Mouse (Mus musculus) spleen, postnatal 36 days (tissue): ENCODE measurements around the gene Il11ra1.
A peak's percentile ranks its signal among the peaks of the same experiment; 100 is the strongest.
"Not testable (repeated sequence)": the region's sequence is repeated elsewhere in the genome, so short reads cannot be mapped to it uniquely, and the experiment has no call there.

Experiments
- DNase-seq, 2 experiments: peaks; one replicate each; pipeline ENCODE4 v3.0.0; 2022; ENCODE audit warnings: low spot score in 2 of 2, mixed read lengths in 1 of 2

Il11ra1 gene

DNA sequence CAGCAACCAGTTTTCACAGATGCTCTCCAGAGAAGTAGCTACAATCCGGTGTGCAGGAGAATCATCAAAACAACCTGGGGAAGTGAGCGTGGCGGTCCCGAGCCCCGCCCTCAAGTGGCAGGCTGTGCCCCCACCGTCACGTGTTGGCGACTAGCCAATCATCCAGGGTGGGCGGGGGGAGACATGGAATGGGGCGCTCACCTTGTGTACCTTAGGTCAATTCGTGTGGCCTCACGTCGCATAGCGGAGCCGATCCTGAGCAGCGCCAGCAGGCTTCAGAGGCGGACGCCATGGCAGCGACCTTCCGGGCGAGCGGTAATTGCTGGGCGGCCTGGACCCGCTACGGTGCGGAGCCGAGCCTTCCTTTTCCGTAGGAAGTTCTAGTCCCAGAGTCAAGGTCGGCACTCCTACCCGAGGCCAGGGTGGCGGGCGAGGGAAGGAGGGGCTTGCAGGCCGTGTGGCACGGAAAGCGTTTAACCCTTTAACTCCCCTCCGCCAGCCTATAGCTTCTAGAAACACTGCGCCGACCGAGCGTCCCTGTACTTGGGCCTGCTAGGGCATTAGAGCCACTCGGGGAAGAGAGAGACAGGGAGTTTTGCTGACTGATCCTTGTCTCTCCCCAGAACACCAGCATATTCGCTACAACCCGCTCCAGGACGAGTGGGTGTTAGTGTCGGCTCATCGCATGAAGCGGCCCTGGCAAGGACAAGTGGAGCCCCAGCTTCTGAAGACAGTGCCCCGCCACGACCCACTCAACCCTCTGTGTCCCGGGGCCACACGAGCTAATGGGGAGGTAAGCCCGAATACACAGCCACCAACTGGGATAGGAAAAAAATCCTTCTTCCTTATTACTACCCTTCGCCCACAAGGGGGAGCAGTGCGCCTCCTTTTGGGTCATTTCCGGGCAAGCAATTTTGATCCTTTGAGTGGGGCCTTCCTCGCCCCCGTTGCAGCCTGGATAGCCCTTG, 55.8 kb downstream of the Il11ra1 start, which contains the start of gene Sigmar1:
Gene Sigmar1, minus strand, starts transcription at position 820 of the 968 bp plus-strand sequence.
- peak; percentile 90 to 92 for DNase-seq

DNA sequence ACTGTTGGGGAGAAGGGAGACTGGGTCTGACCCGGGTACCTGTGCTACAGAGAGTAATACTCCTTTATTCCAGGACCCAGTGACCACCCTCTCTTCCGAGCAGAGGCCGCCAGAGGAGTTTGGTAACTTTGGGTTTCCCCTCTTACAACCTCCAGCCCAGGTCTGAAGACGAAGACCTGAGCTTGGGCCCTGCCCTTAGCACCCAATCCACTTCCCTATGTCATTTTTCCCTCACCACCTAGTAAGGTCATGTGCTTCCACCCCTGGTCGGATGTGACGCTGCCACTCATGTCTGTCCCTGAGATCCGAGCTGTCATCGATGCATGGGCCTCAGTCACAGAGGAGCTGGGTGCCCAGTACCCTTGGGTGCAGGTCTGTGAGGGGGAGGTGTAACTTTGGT, 56.7 kb downstream of the Il11ra1 start:
- no peak for DNase-seq

DNA sequence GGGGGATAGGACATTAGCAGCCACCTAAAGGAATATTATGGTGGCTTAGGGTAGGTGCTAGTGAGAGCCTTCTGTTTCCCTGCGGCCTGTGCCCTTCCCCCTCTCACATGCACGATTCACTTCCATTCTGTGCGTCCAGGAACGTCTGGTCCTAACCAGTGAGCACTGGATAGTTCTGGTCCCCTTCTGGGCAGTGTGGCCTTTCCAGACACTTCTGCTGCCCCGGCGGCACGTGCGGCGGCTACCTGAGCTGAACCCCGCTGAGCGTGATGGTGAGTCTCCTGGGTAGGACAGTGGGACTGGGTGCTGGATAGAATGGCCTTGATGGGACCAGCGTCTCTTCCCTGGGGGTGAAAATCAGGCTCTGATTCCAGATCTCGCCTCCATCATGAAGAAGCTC, 57.5 kb downstream of the Il11ra1 start:
- DNase-seq = no peak

DNA sequence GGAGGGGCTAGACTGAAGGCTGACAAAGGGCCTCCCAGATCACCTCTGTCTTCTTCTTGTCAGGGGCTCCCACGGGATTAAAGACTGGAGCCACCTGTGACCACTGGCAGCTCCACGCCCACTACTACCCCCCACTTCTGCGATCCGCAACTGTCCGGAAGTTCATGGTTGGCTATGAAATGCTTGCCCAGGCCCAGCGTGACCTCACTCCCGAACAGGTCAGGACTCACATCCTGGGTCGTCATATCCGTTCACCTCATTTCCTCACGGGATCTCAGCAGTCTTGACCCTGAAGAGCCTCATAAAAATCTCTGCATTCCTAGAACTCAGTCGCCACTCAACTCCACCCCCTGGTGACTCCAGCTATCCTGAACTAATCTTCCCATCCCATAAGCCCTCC, 58.2 kb downstream of the Il11ra1 start:
- no peak for DNase-seq

DNA sequence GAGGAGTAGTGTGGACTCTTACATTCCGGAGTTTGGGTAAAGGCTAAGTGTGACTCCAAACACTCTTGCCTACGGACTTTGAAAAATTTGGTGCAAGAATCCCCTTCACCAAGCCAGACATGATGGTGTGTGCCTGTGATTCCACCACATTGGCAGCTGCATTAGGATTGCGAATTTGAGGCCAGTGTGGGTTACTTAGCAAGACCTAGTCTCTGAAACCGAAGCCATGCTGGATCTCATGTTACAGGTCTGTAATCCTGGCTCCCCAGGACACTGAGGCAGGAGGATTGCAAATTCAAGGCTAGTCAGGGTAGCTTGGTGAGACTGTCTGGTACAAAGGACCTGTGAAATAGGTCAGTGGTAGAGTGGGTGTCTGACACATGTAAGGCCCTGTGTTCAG, 58.9 kb downstream of the Il11ra1 start:
- no peak for DNase-seq

DNA sequence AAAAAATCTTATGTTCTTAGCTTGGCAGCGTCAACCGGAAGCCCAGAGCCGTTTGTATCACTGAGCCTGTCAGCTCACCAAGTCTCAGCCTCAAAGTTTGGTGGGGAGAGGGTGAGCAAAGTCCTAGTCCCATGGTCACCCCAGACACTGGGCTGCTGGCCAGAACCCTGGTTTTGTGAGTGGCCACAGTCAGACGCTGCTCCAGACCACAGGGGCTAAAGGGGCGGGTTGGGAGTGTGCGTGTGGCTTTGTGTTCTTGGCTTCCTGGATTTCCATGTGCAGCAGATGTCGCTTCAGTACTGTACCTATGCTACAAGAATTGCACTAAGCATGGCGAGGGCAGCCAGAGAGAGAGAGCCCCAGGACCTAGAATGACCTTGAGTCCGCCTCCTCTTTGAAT, 59.4 kb downstream of the Il11ra1 start:
- DNase-seq = no peak

DNA sequence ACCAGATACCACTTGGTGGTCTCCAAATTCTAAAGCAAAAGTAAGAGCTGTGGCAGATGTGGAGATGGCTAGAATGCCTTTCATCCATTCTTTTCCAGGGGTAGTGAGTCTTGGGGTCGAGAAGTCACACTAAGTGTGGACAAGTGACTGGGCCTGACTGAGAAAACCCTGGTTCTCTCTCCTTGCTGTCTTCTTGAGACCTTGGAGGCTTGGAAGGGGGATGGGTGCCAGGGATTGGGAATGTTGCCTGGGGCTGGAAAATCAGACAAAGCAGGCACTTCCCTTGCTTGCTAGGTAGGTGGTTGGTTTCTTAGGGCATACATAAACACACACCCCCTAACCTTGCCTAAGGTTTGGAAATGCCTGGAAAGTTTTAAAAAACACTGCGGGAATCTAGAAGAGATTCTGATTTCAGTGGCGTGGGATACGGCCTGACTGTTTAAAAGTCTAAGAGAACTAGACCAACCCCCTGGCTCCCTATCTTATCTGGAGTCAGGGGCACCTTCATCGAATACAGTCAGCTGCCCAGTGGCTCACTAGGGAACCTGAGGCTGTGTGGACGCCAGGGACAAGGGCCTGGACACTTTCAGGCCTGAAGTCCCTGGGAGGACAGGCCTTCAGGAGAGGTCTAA, 60.0 kb downstream of the Il11ra1 start:
- no peak for DNase-seq

DNA sequence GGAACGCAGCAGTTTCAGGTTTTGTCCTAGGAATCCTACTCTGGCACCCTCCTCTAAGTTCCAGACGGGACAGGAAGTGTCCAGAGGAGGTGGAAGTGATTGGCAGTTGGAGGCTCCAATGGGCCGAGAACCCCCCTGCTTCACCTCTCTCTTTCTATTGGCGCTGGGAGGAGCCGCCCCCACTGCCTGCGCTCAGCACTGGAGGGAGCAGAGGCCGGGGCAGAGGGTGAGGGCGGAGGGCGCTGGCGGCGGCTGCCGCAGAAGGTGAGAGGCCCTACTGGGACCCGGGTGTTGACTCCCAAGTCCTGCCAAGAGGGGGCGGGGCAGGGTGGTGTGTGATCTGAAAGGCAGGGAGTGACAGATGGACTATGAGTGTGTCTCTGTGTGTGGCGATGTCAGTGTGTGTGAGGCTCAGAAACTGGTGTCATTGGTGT, 60.5 kb downstream of the Il11ra1 start:
- DNase-seq = peak; percentile 42 to 47

DNA sequence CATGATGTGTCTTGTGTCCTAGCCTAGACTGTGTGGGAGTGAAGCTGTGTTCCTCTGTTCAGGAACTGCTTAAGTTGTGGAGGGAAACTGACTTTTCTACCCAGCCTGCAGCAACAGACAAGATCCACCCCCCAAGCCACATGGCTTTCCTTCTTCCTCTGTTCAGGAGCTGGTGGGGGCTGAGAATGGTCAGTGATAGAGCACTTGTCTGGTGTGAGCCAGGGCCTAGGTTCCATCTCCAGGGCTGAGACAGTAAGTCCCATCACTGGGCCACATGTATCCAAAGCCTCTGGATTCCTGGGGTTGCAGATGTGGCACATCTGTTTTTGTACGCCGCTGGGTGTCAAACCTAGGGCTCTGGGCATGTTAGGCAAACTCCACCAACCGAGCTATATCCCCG, 61.1 kb downstream of the Il11ra1 start:
- no peak for DNase-seq

DNA sequence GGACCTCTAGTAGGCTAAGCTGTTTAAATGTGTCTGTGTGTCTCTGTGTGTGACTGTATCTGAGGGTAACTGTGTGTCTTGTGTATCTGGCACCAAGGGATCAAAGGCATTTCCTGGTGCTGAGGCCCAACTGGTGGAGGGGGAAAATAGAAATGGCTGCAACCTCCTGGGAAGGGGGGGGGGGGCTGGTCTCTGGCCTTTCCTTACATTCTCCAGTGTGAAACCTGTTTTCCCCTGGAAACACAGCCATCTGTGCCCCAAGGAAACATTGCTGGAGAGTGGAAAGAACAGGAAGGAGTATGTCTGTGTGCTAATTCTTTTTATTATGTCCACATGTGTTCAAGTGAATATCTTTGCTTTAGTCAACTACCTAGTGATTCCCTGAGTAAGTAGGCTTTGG, 61.9 kb downstream of the Il11ra1 start:
- no peak for DNase-seq

DNA sequence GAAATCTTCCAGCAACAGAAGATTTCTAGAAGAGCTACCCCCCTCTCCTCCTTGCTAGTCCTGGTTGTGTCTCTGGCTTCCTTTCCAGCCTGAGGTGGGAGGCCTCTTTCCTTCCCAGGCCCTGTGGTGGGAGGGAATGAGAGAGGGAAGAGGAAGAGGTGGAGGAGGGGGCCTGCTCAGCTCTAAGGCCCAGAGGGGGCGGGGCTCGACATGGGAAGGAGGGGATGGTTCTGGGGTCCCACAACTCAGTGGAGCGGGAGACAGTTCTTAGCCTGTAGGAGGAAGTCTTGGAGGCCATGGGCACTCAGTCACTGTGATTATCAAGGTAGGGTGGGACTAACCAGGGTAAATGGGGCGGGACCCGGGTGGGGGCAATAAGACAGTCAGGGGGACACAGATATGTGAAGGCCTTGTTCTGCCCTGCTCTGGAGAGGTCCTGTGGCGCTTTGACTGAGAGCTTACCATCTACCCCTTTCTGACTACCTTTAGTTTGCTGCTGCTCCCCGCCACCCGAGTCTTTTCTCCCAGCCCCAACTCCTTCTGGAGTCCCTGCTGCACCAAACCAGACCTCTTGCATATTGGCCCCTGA, 62.4 kb downstream of the Il11ra1 start:
- DNase-seq = no peak

DNA sequence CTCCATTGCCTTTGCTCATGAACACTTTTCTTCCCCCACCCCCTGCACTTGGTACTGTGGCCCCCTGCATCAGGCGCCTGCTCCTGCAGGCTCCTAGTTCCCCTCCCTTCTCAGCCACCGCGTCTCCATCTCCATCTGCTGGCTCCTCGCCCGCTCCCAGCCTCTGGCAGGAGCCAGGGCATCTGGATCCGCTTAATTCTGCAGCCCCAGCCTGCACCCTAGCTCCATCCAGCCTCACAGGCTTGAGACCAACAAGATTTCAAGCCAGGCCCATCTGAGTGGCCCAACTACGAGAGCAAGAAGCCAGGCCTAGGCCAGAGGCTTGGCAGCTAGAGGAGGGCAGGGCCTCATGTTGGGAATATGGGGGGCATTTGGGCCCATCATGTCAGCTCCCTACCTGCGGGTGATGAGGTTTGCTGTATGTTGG, 62.9 kb downstream of the Il11ra1 start:
- not testable (repeated sequence) for DNase-seq

DNA sequence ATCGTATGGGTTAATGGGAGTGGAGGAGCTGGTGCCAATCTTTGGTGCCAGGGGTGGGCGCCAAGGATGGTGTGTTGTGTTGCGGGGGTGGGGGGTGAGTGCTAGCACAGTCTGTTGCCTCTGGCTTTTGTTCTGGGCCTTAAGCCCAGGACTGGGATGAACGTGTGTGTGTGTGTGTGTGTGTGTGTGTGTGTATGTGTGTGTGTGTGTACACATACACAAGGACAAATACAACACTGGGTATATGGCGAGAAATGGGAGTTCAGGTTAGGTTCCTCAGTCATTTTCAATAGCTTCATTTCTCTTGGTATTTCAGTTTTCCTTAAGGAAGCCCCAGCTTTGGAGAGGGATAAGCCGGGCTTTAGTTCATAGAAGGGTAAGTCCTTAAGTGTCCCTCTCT, 63.4 kb downstream of the Il11ra1 start:
- DNase-seq = not testable (repeated sequence)

DNA sequence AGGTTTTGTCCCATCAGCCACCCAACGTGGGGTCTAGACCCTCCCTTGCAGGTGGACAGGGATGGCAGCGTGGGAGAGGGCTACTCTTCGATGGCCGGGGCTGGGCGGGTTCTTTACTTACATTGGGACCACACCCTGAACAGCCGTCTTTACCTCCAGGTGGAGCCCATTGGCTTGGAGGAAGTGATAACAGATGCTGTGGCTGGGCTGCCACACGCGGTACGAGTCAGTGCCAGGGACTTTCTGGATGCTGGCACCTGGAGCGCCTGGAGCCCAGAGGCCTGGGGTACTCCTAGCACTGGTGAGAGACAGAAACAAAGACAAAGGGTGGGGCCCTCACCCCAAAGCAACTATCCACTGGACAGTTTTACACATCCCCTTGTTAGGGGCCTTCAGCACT, 67.5 kb downstream of the Il11ra1 start:
- not testable (repeated sequence) for DNase-seq

DNA sequence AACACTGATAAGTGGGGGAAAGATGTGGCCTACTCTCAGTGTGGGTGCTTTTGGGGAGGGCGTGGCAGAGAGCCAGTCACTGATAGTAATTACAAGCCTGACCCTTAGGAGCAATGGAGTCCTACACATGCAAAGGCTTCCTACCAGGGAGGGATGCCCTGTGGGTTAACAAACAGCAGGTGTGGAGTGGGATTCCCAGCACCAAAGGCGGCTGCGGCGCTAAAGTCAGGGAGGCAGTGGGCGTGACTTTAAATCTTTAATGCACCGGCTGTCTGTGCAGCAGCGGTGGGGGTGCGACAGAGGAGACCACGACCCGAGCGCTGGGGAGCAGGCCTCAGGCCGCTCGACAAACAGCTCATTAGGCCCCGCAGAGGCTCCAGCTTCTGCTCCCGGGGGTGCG, 73.2 kb downstream of the Il11ra1 start:
- not testable (repeated sequence) for DNase-seq

DNA sequence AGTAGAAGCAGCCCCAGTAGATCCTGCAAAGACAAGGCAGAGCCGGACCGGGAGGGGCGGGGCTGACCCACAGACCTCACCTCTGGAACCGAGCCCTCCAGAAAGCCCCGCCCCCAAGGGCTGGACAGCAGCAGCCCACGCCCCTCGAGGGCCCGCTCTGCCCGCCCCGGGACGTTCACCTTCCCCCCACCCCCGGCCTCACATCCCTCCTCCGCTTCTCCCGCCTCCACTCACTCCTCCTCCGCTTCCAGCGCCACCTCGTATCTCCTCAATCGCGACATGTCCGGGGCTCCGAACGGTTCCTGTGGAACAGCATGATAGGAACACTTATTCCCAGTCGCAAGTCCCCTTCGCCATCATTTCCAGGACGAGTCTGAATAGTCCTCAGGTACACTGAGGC, 73.7 kb downstream of the Il11ra1 start:
- DNase-seq = peak; percentile 69

DNA sequence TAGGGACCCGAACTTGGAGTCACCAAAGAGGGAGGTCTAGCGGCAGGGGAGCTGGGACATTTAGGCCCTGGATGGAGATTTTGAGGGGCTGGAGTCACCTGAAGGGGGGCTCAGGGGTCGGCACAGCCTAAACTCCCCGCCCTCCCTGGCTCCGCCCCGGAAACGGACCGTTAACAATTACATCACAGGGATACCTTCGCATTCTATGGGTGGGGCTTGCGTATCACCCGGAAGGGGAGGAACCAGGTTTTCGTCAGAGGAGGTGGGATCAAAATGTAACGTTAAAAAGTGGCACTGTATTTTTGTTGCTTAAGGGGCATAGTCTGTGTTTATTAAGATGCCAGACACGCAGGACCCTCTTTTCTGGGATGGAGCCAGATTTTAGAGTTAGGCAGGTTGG, 74.2 kb downstream of the Il11ra1 start, which contains the start of gene Ccl27a:
Gene Ccl27a, minus strand, starts transcription at position 246 of the 400 bp plus-strand sequence.
- peak; percentile 78 to 87 for DNase-seq

DNA sequence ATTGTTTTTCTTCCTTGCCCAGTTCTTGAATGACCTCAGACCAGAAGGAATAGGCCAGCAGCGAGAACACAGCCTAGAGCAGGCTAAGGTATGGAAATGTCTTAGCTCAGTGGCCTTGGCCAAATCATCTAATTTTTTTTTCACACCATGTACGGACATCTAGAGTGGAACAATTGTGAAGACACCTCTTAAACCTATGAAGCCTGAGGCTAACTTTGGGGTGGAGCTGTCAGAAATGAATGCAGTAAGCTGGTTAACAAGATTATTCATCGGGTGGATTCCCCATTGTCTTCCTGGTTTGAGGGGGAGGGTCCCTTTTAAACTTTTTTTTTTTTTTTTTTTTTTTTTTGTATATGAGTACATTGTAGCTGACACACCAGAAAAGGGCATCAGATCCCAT, 74.7 kb downstream of the Il11ra1 start:
- DNase-seq = not testable (repeated sequence)

DNA sequence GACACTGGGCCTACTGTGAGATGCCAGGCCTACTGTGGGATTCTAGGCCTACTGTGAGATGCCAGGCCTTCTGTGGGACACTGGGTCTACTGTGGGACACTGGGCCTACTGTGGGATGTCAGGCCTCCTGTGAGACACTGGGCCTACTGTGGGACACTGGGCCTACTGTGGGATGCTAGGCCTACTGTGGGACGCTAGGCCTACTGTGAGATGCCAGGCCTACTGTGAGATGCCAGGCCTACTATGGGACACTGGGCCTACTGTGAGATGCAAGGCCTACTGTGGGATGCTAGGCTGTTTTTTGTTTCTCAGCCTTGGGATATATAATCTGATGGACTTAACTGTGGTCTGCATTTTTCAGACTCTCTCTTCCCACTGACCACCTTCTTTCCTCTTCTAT, 76.1 kb downstream of the Il11ra1 start:
- DNase-seq = not testable (repeated sequence)

DNA sequence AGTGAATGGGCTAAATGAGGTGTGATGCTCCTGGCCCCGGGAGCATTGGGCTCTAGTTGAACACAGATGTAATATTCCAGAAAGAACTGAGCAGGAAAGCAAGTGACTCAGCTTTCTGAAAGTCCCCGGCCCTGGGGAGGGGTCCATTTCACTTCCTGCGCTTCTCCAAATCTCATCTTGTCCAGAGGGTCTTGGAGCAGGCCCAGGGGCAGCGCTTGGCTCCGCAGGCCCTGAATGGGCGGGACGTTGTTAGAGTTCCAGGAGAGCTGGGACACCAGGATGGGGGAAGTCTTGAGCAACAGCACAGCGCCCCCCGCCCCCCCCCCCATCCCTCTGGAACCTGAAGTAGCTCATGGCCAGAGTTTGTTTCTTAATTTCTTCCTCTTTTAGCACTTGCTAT, 81.5 kb downstream of the Il11ra1 start:
- not testable (repeated sequence) for DNase-seq

DNA sequence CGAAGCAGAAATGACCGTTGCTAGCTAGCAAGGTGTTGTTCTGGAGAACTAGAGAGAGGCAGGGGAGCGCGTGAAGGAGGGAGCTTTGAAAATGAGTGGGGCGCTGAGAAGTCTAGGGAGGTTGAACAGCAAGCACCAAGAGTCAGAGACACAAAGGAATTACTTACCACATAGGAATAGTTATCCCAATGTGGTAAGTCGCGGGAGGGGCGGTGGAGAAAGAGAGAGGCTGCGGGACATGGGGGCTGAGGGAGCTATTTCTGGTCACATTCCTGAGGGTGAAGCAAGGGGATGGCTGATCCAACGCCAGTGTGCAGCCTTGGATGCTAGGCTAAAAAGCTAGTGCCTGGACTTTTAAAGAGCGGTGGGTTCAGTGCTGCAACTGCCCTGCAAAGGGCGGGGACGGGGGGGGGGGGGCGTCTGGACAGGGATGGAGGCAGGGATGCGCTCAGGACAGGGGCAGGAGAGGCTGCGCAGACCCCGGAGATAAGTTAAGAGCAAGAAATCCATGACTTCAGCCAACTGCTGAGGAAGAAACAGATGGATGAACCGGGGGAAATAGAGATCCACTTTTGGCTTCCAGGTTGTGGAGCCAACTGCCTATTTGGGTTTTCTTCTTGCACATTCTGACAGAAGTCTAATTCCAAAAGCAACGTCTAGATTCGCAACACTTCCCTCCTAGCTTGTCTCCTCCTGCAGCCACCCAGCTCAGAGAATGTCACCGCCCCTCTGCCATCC, 82.1 kb downstream of the Il11ra1 start:
- not testable (repeated sequence) for DNase-seq

DNA sequence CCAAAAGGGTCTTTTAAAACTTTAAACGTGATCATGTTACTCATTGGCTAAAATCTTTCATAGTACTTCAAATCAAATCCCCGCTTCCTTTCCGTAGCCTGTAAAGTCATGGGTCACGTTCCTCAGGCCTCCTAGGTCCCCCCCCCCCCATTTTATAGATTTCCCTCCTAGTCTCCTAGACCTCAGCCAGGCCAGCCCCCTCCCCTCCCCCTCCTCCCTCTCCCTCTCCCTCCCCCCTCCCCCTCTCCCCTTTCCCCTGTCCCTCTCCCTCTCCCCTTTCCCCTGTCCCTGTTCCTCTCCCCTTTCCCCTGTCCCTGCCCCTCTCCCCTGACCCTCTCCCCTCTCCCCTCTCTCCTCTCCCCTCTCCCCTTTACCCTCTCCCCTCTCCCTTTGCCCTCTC, 82.9 kb downstream of the Il11ra1 start:
- DNase-seq = not testable (repeated sequence)
